Mouse (Mus musculus) kidney, adult 2 months (tissue): Measurements from ENCODE around the gene Kcnab3. TPM values are rescaled to one million over a fixed set of nuclear protein-coding genes. Genes with fewer than 3 reads are reported as not detected.

Experiments
- DNase-seq: peaks from one replicate; pipeline ENCODE4 v3.0.0; 2021
- H3K27ac ChIP-seq: fragments of 200-500 bp; 2 replicates; pipeline ENCODE4 v1.5.1; 2012; ENCODE audit warnings: low read depth, low read length, control low read depth, inconsistent platforms; ENCODE audit not compliant: insufficient read depth
- H3K27me3 ChIP-seq: fragments of 200-500 bp; replicated peaks from 2 replicates; pipeline ENCODE4 v1.6.1; 2012; ENCODE audit warnings: mild to moderate bottlenecking, moderate library complexity, low read length, inconsistent platforms; ENCODE audit not compliant: control insufficient read depth, insufficient read depth
- H3K36me3 ChIP-seq: fragments of 200-500 bp; 2 replicates; pipeline ENCODE4 v1.6.1; 2012; ENCODE audit warnings: mild to moderate bottlenecking, moderate library complexity, low read length, inconsistent platforms; ENCODE audit not compliant: control insufficient read depth, insufficient read depth
- H3K4me1 ChIP-seq: fragments of 200-500 bp; 2 replicates; pipeline ENCODE4 v1.6.1; 2011; ENCODE audit warnings: low read length; ENCODE audit not compliant: control insufficient read depth, insufficient read depth
- H3K4me3 ChIP-seq: fragments of 200-500 bp; 2 replicates; pipeline ENCODE4 v1.5.1; 2011; ENCODE audit warnings: mild to moderate bottlenecking, low read depth, low read length, control low read depth; ENCODE audit not compliant: insufficient read depth
- CTCF ChIP-seq: fragments of 200-500 bp; conservative IDR thresholded peaks from 2 replicates; pipeline ENCODE4 v1.5.1; 2011; ENCODE audit warnings: low read depth, mild to moderate bottlenecking, control low read depth, low read length, moderate library complexity, mixed read lengths; ENCODE audit not compliant: insufficient read depth, insufficient read length
- POLR2A ChIP-seq: fragments of 200-500 bp; IDR thresholded peaks from one replicate; pipeline ENCODE4 v1.6.1; 2011; ENCODE audit warnings: low read depth, low read length, control low read depth
- WGBS: fragments of 180-500 bp; shearing (Covaris S2); methylation state at CpG from one replicate; pipeline ENCODE4 v1.1.7; 2018; 5-methylcytosine and 5-hydroxymethylcytosine counted together
- polyA plus RNA-seq: library from polyadenylated mRNA; depleted of rRNA; stranded (reverse); fragments of >200 nt; gene quantifications from 2 replicates; pipeline ENCODE4 v1.2.3, GENCODE M21; 2012

Kcnab3 gene
- polyA plus RNA-seq, 1 experiment: 1.3 TPM

- H3K4me3 ChIP-seq: no peak overlapping the region
- TF ChIP-seq CTCF (no peak), POLR2A (no peak)
- 88% methylated on average over 5 of the region's 5 CpGs for WGBS
- H3K4me1 ChIP-seq: no peaks in the 10 kb centered on the region; the same call in 1 of the 2 replicates
- no peak overlapping the region for H3K27ac ChIP-seq
- no peak for DNase-seq
- H3K36me3 ChIP-seq: peaks cover 15% of the 10 kb centered on the region
- no peaks in the 10 kb centered on the region for H3K27me3 ChIP-seq
Observed at GRCm38 (mm10) chr11:69356544-69356943, 30.5 kb downstream of the Kcnab3 start.

- H3K4me1 ChIP-seq: no peaks in the 10 kb centered on the region; the same call in none of the 2 replicates
- H3K36me3 ChIP-seq: peaks cover 12% of the 10 kb centered on the region
- TF ChIP-seq CTCF: no peak
- no peak for TF ChIP-seq POLR2A
- no peak for DNase-seq
- no peak overlapping the region for H3K4me3 ChIP-seq
- 74% methylated on average over 12 of the region's 12 CpGs for WGBS
- no peak overlapping the region for H3K27ac ChIP-seq
- H3K27me3 ChIP-seq: no peaks in the 10 kb centered on the region
Observed at GRCm38 (mm10) chr11:69357690-69358089, 31.6 kb downstream of the Kcnab3 start.

- H3K36me3 ChIP-seq: peaks cover 8% of the 10 kb centered on the region
- DNase-seq: no peak
- TF ChIP-seq POLR2A (no peak), CTCF (no peak)
- H3K27ac ChIP-seq: no peak overlapping the region
- H3K4me1 ChIP-seq: peaks cover 24% of the 10 kb centered on the region
- H3K4me3 ChIP-seq: no peak overlapping the region
- WGBS: 56% methylated on average over 7 of the region's 7 CpGs
- no peaks in the 10 kb centered on the region for H3K27me3 ChIP-seq
Observed at GRCm38 (mm10) chr11:69362021-69362420, 36.0 kb downstream of the Kcnab3 start.

GRCm38 (mm10) chr11:69362479-69362878 lies 36.4 kb downstream of the Kcnab3 start:
- WGBS: 62% methylated on average over 2 of the region's 2 CpGs
- Histone ChIP-seq H3K36me3 (peaks cover 8% of the 10 kb centered on the region), H3K4me3 (no peak overlapping the region), H3K27me3 (no peaks in the 10 kb centered on the region), H3K27ac (no peak overlapping the region), H3K4me1 (peaks cover 24% of the 10 kb centered on the region)
- TF ChIP-seq POLR2A (no peak), CTCF (no peak)
- DNase-seq: peak; percentile 44

- H3K4me3 ChIP-seq: peak overlapping the region; percentile 25; the same call in 1 of the 2 replicates
- H3K27me3 ChIP-seq: no peaks in the 10 kb centered on the region
- H3K27ac ChIP-seq: peak overlapping the region; percentile 76
- TF ChIP-seq CTCF (0 out of 2 replicates have a peak, but pooled peaks have one; percentile 1), POLR2A (no peak)
- H3K36me3 ChIP-seq: peaks cover 5% of the 10 kb centered on the region; the same call in 1 of the 2 replicates
- DNase-seq: peak; percentile 90
- peaks cover 28% of the 10 kb centered on the region for H3K4me1 ChIP-seq
- WGBS: 22% methylated on average over 8 of the region's 8 CpGs
Observed at GRCm38 (mm10) chr11:69364376-69364775, 38.3 kb downstream of the Kcnab3 start.

- peak; percentile 99 for DNase-seq
- Histone ChIP-seq H3K27ac (peak overlapping the region; percentile 91), H3K36me3 (peaks cover 5% of the 10 kb centered on the region; the same call in 1 of the 2 replicates), H3K4me1 (peaks cover 28% of the 10 kb centered on the region), H3K27me3 (no peaks in the 10 kb centered on the region), H3K4me3 (no peak overlapping the region)
- under 1% methylated on average over 6 of the region's 6 CpGs for WGBS
- TF ChIP-seq POLR2A (no peak), CTCF (0 out of 2 replicates have a peak, but pooled peaks have one; percentile 0)
Observed at GRCm38 (mm10) chr11:69364910-69365309, 38.9 kb downstream of the Kcnab3 start.

GRCm38 (mm10) chr11:69365722-69366121 lies 39.7 kb downstream of the Kcnab3 start:
- peaks cover 3% of the 10 kb centered on the region; the same call in 1 of the 2 replicates for H3K36me3 ChIP-seq
- peaks cover 28% of the 10 kb centered on the region for H3K4me1 ChIP-seq
- peak overlapping the region; percentile 19 for H3K4me3 ChIP-seq
- WGBS: 26% methylated on average over 6 of the region's 6 CpGs
- TF ChIP-seq CTCF (no peak), POLR2A (no peak)
- DNase-seq: no peak
- peak overlapping the region; percentile 91 for H3K27ac ChIP-seq
- no peaks in the 10 kb centered on the region for H3K27me3 ChIP-seq
